Mouse (Mus musculus) hindbrain, embryonic 14.5 days (tissue): ENCODE measurements around the gene Speer4d. TPM values are rescaled to one million over a fixed set of nuclear protein-coding genes. Genes with fewer than 3 reads are reported as not detected.
"Not testable (repeated sequence)": the region's sequence is repeated elsewhere in the genome, so short reads cannot be mapped to it uniquely, and the experiment has no call there.

Source experiments
- ATAC-seq: fragments of 200-750 bp; cut with Nextera tagmentation; 2 replicates; pipeline ENCODE4 v1.8.0; 2017; ENCODE audit warnings: moderate number of reproducible peaks, mild to moderate bottlenecking, moderate TSS enrichment, moderate library complexity; ENCODE audit not compliant: low FRiP score
- DNase-seq: peaks from one replicate; pipeline ENCODE4 v3.0.0-alpha.2; 2015; ENCODE audit warnings: low spot score
- H3K27ac ChIP-seq: fragments of 300-500 bp; sonication (generic); 2 replicates; pipeline ENCODE4 v1.5.1; 2014; ENCODE audit warnings: mild to moderate bottlenecking, moderate library complexity
- H3K27me3 ChIP-seq: fragments of 300-500 bp; sonication (generic); 2 replicates; pipeline ENCODE4 v1.6.1; 2014; ENCODE audit warnings: mild to moderate bottlenecking, low read length, mixed read lengths; ENCODE audit not compliant: control insufficient read depth, insufficient read depth
- H3K36me3 ChIP-seq: fragments of 300-500 bp; sonication (generic); replicated peaks from 2 replicates; pipeline ENCODE4 v1.6.1; 2014; ENCODE audit not compliant: control insufficient read depth, insufficient read depth
- H3K4me1 ChIP-seq: fragments of 300-500 bp; sonication (generic); replicated peaks from 2 replicates; pipeline ENCODE4 v1.6.1; 2014; ENCODE audit warnings: antibody characterized with exemption, low read length, mixed read lengths; ENCODE audit not compliant: control insufficient read depth, insufficient read depth
- H3K4me2 ChIP-seq: fragments of 300-500 bp; sonication (generic); replicated peaks from 2 replicates; pipeline ENCODE4 v1.6.1; 2014; ENCODE audit warnings: mild to moderate bottlenecking, moderate library complexity
- H3K4me3 ChIP-seq: fragments of 300-500 bp; sonication (generic); replicated peaks from 2 replicates; pipeline ENCODE4 v1.5.1; 2014; ENCODE audit warnings: mild to moderate bottlenecking, low read length
- H3K9ac ChIP-seq: fragments of 300-500 bp; sonication (generic); 2 replicates; pipeline ENCODE4 v1.6.1; 2014
- H3K9me3 ChIP-seq: fragments of 300-500 bp; sonication (generic); 2 replicates; pipeline ENCODE4 v1.6.1; 2016; ENCODE audit warnings: low read length; ENCODE audit not compliant: control insufficient read depth
- WGBS: fragments of 180-500 bp; shearing (Covaris S2); extraction: QIAGEN DNeasy Blood & Tissue Kit; methylation state at CpG from one replicate; pipeline ENCODE4 v1.1.7; 2014; 5-methylcytosine and 5-hydroxymethylcytosine counted together
- polyA plus RNA-seq: library from polyadenylated mRNA; unstranded; fragments of >200 nt; fragmentation: Nextera tagmentation; extraction: Ambion mirVana; gene quantifications from 2 replicates; pipeline ENCODE4 v1.2.1, GENCODE M21; 2014

Speer4d gene
- polyA plus RNA-seq, 1 experiment from 2014 or later, result not detected

DNA sequence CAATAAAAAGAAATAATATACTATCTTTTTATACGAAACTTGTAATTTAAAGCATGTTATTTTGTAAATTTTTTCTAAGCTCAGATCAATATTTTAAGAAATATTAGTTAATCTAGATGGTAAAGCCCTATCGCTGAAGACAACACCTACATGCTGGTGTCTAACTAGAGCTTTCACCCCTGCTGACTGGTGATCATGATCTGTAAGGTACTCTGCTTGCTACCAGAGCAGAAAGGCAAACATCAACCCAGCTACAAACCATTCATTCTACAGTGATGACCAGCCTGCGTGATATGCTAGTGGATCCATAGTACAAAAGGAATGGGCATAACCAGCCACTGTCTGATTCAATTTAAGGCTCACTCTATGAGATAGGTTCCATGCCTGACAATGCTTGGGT, 16.9 kb upstream of the Speer4d start:
- 70% methylated on average over 3 of the region's 3 CpGs for WGBS

DNA sequence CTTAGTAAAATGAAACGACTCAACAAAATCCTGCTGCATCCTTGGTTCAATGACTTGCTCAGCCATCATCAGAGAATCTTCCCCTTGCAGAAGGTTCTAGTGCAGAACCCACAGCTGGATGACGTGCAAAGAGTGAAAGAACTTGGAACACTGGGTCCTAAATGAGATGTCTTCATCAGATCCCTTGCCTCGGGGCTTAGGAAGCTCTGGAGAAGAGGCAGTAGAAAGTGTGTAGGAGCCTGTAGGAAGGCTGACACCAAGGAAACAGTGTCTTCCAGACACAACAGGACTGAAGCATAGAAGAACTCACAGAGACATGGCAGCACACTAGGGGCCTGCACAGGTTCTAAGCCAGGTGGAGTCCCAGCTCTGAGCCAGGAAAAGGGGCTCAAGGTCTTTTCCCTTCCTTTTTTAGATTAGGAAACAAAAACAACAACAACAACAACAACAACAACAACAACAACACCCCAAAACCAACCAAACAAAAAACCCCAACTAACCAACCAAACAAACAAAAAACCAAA, 16.4 kb upstream of the Speer4d start:
- not testable (repeated sequence) for H3K4me1 ChIP-seq, H3K27me3 ChIP-seq, H3K36me3 ChIP-seq, H3K27ac ChIP-seq, DNase-seq, H3K4me2 ChIP-seq, ATAC-seq, H3K9ac ChIP-seq, H3K4me3 ChIP-seq
- WGBS, result 57% methylated on average over 3 of the region's 3 CpGs
- peaks cover 36% of the 10 kb centered on the region for H3K9me3 ChIP-seq

More for the DNA sequence above, 16.9 kb upstream of the Speer4d start:
- not testable (repeated sequence) for H3K27ac ChIP-seq, DNase-seq, H3K36me3 ChIP-seq, H3K9ac ChIP-seq, H3K27me3 ChIP-seq, H3K4me3 ChIP-seq, H3K4me1 ChIP-seq, H3K4me2 ChIP-seq
- H3K9me3 ChIP-seq, result peaks cover 36% of the 10 kb centered on the region
- ATAC-seq, result peak; percentile 49

- DNase-seq, H3K4me3 ChIP-seq, H3K27me3 ChIP-seq, H3K4me2 ChIP-seq, H3K36me3 ChIP-seq, H3K4me1 ChIP-seq, ATAC-seq, H3K27ac ChIP-seq, H3K9ac ChIP-seq: not testable (repeated sequence)
- WGBS, result 72% methylated on average over 2 of the region's 2 CpGs
- H3K9me3 ChIP-seq, result peaks cover 36% of the 10 kb centered on the region
These were observed 15.9 kb upstream of the Speer4d start for GRCm38 (mm10) chr5:15603008-15603407.

GRCm38 (mm10) chr5:15603585-15603984, 15.3 kb upstream of the Speer4d start:
- not testable (repeated sequence) for DNase-seq, H3K27ac ChIP-seq, H3K4me3 ChIP-seq, ATAC-seq, H3K27me3 ChIP-seq, H3K36me3 ChIP-seq, H3K4me2 ChIP-seq, H3K9ac ChIP-seq, H3K4me1 ChIP-seq
- H3K9me3 ChIP-seq, result peaks cover 39% of the 10 kb centered on the region
- 79% methylated on average over 8 of the region's 8 CpGs for WGBS

GRCm38 (mm10) chr5:15606677-15607076, 12.2 kb upstream of the Speer4d start:
- 71% methylated on average over 5 of the region's 6 CpGs for WGBS
- not testable (repeated sequence) for H3K4me3 ChIP-seq, H3K4me1 ChIP-seq, H3K27me3 ChIP-seq, H3K4me2 ChIP-seq, DNase-seq, H3K27ac ChIP-seq, H3K9ac ChIP-seq, H3K36me3 ChIP-seq
- peak; percentile 82 for ATAC-seq
- peaks cover 27% of the 10 kb centered on the region for H3K9me3 ChIP-seq

GRCm38 (mm10) chr5:15610695-15611094, 8.2 kb upstream of the Speer4d start:
- H3K4me3 ChIP-seq, ATAC-seq, H3K27ac ChIP-seq, H3K4me1 ChIP-seq, H3K27me3 ChIP-seq, H3K4me2 ChIP-seq, H3K9ac ChIP-seq, H3K36me3 ChIP-seq: not testable (repeated sequence)
- peaks cover 15% of the 10 kb centered on the region for H3K9me3 ChIP-seq
- peak; percentile 58 for DNase-seq
- 4% methylated on average over 1 of the region's 1 CpGs for WGBS

- H3K9me3 ChIP-seq, H3K4me2 ChIP-seq: not testable (repeated sequence)
- WGBS, result 81% methylated on average over 3 of the region's 3 CpGs
These were observed 2.7 kb upstream of the Speer4d start for GRCm38 (mm10) chr5:15616195-15616594.

GRCm38 (mm10) chr5:15628136-15628535, 9.3 kb downstream of the Speer4d start:
- not testable (repeated sequence) for ATAC-seq, H3K27me3 ChIP-seq, H3K4me1 ChIP-seq, H3K27ac ChIP-seq, DNase-seq, H3K9ac ChIP-seq, H3K9me3 ChIP-seq, H3K4me3 ChIP-seq, H3K36me3 ChIP-seq, H3K4me2 ChIP-seq
- 23% methylated on average over 1 of the region's 1 CpGs for WGBS

More at GRCm38 (mm10) chr5:15616195-15616594, 2.7 kb upstream of the Speer4d start:
- DNase-seq, H3K36me3 ChIP-seq, H3K4me3 ChIP-seq, H3K27me3 ChIP-seq, H3K4me1 ChIP-seq, H3K9ac ChIP-seq, H3K27ac ChIP-seq: not testable (repeated sequence)
- peak; percentile 59; the same call in 1 of the 2 replicates for ATAC-seq

DNA sequence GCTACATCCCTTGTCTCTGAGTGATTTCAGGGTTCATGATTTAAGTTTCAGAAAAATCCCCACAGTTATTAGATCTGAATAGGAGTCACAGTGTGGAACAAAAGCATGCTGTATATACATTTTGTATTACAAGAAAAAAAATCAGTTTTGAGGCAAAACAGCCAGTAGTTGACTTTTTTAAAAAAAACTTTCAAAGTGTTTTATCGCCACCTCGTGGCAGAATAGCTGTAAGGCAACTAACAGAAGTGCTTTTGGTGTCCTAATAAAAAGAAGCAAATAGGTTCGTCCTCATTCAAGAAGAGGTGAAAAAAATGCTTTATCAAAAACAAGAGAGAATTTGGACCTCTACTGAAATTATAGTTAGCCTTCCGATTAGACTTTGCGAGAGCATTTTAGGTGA, 11.2 kb downstream of the Speer4d start:
- H3K9ac ChIP-seq, H3K27me3 ChIP-seq, H3K27ac ChIP-seq, H3K4me3 ChIP-seq, H3K4me2 ChIP-seq, H3K36me3 ChIP-seq, ATAC-seq, H3K4me1 ChIP-seq: not testable (repeated sequence)
- peaks cover 13% of the 10 kb centered on the region for H3K9me3 ChIP-seq
- WGBS, result 37% methylated on average over 5 of the region's 5 CpGs
- DNase-seq, result peak; percentile 35

GRCm38 (mm10) chr5:15637637-15638036, 18.8 kb downstream of the Speer4d start:
- peak; percentile 74; the same call in 1 of the 2 replicates for ATAC-seq
- not testable (repeated sequence) for H3K4me2 ChIP-seq, H3K36me3 ChIP-seq, H3K9ac ChIP-seq, H3K27ac ChIP-seq, H3K4me3 ChIP-seq, H3K4me1 ChIP-seq, H3K27me3 ChIP-seq, DNase-seq
- peaks cover 14% of the 10 kb centered on the region for H3K9me3 ChIP-seq
- 70% methylated on average over 2 of the region's 2 CpGs for WGBS
